Mouse (Mus musculus): ENCODE results near the gene Ube3c.
A peak's percentile ranks its signal among the peaks of the same experiment; 100 is the strongest.

The Ube3c gene

DNA sequence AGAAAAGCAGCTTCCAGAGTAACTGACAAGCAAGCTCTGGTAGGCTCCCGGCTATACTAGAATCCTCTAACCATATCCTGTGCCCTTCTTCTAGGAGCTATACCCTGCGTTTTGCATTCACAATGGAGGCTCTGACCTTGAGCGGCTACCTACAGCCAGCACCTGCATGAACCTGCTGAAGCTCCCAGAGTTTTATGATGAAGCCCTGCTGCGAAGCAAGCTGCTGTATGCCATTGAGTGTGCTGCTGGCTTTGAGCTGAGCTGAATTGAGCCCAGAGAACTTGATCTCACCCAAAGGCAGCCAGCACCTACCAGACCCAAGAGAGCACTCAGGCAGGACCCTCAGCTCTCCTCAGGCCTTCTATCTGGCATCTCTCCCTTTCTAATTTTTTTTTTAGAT lies 105.3 kb downstream of the Ube3c start:
- no peak for DNase-seq

DNA sequence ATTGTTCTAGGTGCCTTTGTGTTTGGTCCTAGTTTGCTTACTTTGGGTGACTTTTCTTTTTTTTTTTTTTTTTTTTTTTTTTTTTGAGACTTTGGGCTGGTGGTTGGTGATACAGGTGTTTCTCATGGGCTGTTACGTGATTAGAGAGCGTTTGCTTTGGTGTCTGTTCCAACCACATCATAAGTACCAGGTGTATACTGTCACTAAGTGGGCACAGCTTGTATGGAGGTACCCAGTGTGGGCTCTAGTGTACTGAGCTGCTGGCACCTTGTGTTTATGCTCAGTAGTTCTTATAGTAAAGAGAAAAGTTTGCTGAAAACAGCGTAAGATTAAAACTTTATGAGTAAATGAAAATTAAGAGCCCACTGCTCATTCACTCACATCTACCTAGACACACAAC lies 107.4 kb downstream of the Ube3c start:
- DNase-seq, result no peak

GRCm38 (mm10) chr5:29685085-29685484 lies 116.0 kb downstream of the Ube3c start:
- no peak for DNase-seq

- DNase-seq, result peak; percentile 58
These were observed 118.6 kb downstream of the Ube3c start for GRCm38 (mm10) chr5:29687671-29688070.

DNA sequence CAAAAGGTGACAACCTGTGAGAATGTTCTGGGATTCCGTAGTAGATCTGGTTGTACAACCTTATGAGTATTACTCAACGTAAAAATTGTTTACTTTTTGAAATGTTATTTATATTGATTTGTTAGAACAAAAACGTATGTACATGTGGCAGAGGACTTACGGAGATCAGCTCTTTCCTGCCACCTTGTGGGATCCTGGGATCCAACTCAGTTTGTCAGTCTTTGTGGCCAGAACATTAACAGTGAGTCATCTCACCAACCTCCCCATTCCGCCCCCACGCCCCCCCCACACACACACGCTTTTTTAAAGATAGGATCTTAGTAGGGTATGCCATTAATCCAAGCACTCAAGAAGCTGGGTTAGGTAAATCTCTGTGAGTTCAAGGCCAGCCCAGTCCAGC lies 119.3 kb downstream of the Ube3c start:
- DNase-seq, result no peak

DNA sequence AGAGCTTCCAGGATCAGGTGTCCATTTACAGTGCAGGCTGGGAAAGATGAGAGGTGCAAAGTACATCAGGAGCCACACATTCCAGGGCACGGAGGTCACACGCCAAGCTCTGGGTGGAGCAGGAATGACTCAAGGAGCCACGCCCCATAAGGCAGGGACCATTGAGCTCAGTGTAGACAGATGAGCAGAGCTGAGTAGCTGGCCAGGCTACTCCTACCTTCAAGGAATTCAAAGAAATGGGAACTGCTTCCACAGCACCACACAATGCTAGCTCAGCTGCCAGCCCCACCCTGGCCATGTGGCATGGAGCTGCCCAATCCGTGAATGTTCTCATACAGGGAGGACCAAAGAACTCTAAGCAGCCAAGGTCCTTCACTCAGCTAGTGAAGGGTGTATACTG lies 129.5 kb downstream of the Ube3c start:
- no peak for DNase-seq

DNA sequence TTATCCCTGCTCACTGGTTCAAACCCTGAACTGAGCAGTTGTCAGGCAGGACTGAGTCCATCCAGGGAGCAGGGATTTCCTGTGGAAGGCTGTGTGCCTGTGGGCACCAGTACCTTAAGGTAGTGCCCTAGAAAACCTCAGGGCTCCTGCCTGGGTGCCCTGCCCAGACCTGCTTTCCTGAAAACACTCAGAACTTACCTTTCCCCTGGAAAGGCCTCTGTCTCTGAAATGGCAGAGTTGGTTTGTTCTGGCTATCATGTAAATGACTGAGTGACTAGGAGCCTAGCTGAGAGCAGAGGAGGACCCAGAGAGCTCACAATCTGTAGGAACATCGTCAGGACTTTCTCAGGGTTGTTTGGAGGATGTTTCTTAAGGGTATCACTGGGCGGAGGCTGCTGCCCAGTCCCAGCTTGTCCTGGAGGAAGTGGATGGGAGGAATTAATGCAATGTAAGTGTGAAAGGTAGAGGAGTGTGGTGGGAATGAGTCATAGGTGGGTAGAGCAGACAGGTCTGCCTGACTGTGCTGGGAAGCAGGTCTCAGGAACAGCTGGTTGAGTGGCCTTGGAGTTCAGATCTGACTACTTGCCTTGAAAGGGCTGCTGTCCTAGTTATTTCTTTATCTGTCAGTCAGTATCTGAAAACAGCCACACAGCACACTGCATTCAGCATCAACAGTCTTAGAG lies 130.6 kb downstream of the Ube3c start:
- no peak for DNase-seq

- no peak for DNase-seq
These were observed 138.2 kb downstream of the Ube3c start for GRCm38 (mm10) chr5:29707241-29707640.

DNA sequence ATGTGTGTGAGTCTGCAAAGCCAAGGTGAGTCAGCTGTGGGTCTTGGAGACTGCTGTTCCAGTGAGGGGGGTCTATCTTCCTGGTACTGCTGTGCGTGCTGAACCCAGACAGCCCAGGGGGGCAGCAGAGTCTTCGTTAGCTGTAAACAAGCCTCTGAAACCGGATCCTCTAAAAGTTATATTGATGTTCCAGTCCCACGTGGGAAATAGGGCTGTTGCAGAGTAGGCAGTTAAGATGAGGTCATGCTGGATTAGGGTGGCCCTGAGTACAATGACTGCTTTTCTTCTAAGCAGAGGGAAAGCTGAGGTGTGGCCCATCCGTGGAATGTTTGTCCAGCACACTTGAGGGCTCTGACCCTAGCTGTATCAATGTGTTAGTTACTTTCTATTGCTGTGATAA lies 139.2 kb downstream of the Ube3c start:
- no peak for DNase-seq

- DNase-seq, result no peak
These were observed 142.6 kb downstream of the Ube3c start for GRCm38 (mm10) chr5:29711631-29712030.

- DNase-seq, result no peak
These were observed 143.9 kb downstream of the Ube3c start for GRCm38 (mm10) chr5:29712906-29713305.

DNA sequence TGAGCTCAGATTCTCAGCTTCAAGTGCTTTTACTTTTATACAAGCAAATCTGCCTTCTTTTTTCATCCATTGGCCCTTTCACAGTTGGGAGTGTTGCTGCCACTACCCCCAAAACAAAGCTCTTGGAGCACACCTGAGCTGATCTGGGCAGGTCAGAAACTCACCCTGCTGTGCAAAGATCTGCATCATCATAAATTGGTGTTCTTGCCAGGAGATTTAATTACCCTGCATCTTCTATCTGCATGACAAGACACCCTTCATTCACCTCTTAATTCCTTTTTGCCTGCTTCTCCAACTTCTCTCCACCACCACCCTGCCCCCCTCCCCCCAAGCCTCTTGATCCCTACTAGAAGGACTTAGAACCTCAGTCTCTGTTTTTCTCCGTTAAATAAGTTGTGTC lies 152.1 kb downstream of the Ube3c start:
- DNase-seq, result no peak

DNA sequence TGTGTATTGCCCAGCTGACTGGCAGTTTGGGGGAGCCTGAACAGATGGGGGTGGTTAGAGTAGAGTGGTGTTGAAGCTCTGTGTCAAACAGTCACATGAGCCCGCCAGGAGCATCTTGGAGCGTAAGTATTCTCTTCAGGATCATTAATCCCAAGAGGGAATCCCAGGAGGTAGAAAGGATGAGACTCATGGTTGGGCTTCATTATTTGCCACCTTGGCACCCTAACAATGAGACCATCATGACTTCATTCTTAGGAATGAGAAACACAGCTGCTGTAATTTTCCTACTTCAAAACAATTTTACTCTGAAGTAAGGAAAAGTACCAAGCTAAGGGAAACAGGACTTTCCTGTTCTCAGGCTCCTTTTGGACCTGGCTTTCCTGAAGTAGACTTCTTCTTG lies 156.3 kb downstream of the Ube3c start:
- DNase-seq, result no peak
